Mouse (Mus musculus) ES-CJ7 (cell line): ENCODE measurements around the gene Ncor1.
"Not testable (repeated sequence)": the region's sequence is repeated elsewhere in the genome, so short reads cannot be mapped to it uniquely, and the experiment has no call there.

Experiments used
- DNase-seq: peaks from one replicate; pipeline ENCODE4 v3.0.0; 2011; ENCODE audit warnings: low read depth, low spot score

Gene Ncor1

DNA sequence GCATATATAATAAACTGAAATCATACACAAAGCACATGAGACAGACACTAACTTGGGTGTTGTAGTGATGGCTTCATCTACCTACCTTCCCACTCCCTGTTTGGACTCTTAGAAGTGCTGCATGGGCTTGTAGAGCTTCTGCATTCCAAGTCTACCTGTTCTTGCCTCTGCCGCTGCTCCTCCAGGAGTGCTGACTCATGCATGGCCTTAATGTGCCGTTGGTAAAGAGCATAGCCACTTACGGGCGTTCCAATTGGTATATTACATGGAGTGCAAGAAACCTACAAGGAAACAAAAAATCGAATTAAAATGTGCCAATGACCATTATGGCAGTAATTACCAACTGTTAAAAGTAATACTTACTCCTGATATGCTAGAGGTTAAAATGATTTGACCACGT, 91.5 kb downstream of the Ncor1 start:
- peak; percentile 52 for DNase-seq

DNA sequence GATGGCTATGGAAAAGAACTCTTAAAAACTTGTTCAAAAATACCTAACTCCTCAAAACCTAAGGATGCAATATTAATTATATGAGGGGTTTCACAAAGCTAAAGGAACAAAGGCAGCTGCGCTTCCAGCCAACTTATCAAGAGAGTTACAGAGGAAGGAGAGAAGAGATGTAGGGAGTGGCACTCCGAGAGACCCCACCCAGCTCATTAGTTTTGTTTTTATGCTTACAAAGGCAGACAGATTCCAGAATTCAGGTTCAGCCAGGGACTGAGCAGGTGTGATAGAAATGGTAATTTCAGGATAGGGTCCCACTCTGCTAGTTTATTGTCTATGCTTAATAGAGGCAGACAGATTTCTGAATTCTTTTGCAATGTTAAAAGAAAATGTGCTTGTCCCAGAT, 103.1 kb downstream of the Ncor1 start:
- peak; percentile 48 for DNase-seq

DNA sequence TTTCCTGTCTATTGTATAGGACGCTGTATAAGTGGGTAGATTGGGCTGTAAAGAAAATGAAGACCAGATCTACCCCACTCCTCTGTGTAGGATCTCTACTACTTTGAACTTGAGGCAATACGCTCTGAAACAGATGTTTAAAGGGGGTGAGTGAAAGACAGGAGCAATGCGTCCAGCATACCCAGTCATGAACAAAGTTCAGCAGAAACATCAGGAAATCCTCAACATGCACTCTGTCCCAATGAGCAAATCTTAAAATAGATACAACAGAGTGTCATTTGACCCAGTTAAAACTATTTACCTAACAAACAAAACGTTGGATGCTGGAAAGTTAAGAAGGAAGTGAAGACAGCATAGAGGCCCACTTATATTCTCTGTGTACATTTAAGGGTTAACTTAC, 106.4 kb downstream of the Ncor1 start:
- DNase-seq, result no peak

DNA sequence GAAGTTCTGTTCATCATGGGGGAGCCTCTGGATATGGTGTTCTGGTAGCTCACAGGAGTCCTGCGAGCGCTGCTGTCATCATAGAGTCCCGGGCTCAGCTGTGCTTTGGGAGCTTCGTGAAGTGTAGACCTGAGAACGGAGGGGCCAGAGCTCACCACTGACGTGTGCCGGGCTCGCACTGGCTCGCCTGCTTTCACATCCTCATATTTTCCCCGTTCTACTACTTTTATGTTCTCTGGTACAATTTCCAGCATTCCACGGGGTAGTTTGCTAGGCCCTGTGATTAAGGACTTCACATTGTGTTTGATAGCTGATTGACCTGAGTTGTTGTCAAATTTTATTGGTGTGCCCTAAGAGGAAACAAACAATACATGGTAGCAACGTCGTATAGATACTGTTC, 115.3 kb downstream of the Ncor1 start:
- DNase-seq, result no peak

DNA sequence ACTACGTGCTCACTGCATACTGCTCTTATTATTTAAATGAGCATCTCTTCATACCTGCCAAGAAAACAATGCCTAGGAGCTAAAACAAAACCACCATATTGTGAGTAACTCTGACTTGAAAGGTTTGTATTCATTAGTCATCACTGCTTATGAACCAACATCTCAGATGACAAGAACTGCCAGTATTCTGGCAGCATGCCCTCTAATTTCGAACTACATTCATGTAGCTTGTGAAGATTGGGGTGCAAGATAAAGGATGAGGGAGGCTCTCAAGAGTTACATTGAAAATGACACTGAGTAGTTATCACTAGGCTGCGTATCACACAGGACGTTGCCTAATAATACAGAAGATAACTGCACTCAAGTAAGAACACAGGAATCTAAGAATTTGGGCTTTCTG, 126.1 kb downstream of the Ncor1 start:
- no peak for DNase-seq

DNA sequence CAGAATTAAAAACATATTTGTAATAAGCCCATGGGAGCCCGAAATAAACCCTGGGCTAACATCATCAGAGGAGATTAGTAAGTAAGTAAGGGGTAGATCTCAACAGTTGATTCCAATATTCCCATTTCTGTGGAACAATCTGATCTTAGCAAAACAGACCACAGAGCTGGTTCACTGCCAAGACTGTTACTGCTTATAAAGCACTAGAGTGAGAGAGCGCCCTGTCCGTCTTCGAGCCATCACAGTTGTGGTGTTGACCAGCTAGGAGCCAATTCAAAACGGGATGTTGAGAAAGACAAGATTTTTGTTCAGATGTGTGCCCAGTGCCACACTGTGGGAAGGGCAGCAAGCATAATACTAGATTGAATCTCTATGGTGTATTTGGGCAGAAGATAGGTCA, 127.2 kb downstream of the Ncor1 start:
- DNase-seq, result no peak

DNA sequence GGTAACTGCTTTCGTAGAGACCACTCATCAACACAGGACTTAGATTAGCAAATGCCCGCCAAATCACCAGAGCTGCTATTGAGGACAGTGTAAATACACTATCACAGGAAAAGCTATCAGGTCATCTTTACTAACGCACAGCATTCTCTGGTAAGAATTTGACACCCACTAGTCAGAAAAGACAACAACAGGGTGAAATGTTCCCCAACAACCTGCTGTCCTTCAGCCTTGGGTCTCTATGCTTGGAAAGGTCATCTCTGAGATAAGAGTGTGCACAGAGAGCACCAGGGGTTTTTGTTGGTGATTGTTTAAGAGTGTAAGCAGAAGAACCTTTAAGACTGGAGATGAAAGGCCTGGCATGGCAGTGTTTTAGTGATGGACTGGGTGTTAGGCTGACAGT, 134.7 kb downstream of the Ncor1 start:
- DNase-seq, result no peak

DNA sequence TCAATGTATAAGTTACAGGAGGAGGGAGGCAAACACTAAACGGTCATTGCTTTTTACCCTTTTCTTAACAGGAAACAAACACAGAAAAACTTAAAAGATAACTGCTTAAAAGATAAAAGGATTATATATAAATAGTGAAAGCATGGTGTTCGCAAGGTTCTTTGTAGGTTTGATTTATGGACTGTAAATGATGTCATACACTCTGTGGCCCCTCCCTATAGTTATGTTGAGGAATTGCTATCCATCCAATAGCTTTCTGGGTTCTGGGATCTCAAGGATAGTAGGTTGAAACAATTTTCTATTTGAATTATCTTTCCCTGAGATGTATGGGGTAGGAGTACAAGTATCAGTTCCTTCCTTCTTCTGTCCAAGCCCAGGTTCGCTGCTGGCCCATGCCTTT, 138.2 kb downstream of the Ncor1 start:
- no peak for DNase-seq

DNA sequence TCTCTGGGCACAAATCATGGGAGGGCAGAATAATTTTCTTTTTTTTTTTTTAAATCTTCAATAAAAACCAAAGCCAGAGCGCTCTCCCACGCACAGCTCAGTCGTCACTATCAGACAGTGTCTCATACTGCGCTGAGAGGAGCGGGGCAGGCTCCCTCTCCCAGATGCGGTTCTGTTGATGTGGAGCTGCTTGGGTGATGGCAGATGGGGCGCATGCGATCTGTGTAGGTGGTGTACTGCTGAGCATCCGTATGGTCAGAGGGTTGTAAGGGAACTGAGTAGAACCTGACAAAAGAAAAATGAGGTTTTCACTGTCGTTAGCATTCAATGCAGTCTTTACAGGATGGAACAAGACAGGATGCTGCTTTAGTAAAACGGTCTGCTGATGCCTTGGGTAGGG, 140.6 kb downstream of the Ncor1 start:
- DNase-seq, result no peak

DNA sequence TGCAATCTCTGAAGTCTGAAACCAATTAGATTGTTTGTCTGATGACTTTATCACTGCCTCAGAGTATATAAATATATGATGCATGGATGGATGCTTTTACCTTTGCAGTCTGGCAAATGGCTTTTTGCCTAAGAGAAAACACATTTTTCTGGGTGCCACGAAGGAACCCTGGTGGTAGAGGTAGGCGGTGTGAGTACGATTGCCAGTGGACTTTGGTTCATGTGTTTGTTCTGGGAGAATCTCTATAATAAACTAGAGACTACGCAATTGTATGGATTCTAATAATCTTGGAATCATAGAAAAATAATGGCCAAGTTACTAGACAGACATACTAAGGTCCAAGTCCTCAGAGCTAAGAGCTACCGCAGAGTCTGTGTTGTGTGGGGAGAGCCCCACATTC, 143.4 kb downstream of the Ncor1 start:
- DNase-seq, result no peak

DNA sequence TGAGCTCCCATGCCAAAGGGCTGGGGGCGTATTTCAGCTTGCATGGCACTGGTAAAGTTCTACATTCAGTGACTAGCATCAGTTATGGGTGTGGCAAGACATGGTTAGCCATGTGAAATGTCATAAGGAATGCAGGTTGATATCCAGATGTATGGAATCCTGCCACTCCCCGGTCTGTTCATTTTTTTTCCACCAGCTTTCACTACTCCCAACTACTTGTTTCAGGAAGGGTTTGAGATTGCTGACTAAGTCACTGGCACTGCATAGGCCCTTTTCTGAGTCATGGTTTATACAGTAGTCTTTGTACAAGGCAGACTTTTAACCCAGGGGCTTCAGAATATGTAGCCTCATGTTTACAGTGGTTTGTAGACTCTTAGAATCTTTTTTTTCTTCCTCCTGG, 149.0 kb downstream of the Ncor1 start:
- no peak for DNase-seq

DNA sequence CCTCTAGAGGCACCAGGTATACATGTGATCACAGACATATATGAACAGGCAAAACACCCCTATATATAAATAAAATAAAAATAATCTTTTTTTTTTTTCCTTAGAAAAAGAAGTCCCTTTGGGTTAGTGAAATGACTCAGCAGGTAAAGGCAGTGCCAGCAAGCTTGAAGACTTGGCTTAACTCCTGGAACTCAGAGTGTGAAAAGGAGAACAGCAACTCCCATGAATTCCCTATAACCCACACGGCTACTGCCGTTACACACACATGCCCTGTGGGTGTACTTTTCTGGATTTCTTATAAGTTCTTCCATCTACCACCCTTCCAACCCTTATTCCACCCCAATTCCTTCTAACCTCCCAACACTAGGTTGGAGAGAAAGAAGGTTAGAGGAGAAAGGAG, 152.5 kb downstream of the Ncor1 start:
- no peak for DNase-seq

DNA sequence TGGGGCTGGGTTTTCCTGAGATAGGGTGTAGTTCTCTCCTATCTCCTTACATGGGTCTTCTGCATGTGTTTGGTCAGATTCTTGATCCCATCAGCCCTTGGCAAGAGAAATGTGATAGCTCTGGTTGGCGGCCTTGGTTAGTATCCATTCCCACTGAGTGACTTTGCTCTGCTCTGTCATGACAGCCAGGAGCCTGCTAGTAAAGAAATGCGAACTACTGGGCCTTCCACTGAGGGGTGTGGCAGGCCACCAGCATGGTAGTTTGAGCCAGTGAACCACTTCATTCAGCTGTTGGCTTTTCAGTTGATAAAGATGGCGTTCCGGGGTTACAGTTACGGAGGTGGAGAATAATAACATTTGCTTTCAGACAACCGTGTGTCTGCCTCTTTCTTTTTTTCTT, 159.5 kb downstream of the Ncor1 start:
- DNase-seq, result no peak

DNA sequence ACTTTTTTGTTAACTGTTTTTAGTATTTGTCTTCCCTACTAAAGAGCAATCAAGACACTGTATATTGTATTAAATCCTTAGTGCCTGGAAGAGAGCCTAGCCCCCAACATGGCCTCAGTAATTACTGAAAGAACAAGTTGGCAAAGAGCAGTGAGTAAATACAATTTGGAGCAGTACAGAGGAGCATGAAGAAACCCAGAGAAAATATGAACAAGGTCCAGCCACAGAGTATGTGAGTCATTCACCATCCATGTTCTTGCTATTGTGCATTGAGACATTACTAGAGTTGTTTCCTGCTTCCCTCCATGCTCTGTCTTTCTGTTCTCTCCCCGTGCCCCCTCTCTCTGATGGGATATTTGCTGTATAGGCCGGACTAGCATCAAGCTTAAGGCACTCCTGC, 164.2 kb downstream of the Ncor1 start:
- no peak for DNase-seq

DNA sequence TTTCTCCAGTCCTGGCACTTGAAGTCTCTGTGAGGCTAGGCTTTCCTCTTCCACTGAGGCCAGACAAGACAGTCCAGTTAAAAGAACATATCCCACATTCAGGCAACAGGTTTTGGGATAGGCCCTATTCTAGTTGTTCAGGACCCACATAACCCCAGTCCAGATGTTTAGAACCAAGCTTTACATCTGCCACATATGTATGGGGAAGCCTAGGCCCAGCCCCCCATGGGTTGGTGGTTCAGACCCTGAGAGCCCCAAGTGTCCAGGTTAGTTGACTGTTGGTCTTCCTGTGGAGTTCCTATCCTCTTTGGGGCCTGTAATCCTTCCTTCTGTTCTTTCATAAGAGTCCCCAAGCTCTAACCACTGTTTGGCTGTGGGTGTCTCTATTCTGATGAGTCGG, 170.6 kb downstream of the Ncor1 start:
- DNase-seq, result no peak

DNA sequence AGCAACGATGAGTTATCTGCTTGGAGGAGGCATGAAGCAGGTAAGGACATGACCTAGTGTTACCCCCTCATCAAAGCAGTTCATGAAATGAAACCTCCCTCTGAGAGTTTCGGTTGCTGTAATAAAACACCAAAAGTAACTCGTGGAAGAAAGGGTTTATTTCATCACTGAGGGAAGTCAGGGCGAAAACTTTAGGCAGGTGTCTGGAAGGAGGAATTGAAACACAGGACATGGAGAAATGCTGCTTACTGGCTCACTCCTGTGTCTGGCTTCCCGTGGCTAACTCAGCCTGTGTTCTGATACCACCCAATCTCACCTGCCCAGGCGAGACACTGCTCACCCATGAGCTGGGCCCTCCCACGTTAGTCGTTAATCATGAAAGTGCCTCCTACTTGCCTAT, 173.3 kb downstream of the Ncor1 start:
- no peak for DNase-seq

DNA sequence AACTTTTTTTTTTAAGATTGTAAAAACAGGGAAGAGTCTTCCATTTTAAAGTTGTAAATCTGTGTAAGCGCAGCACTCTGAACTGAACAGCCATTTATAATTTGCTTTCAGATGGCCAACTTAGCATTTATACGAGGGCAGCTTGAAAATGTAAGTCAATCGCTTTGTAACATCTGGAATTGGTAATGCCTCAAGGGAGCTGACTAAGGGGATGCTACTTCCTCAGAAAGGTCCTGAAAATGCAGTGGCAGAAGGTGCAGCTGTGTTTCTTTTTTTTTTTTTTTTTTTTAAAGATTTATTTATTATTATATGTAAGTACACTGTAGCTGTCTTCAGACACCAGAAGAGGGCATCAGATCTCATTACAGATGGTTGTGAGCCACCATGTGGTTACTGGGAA, 174.3 kb downstream of the Ncor1 start:
- DNase-seq, result not testable (repeated sequence)

DNA sequence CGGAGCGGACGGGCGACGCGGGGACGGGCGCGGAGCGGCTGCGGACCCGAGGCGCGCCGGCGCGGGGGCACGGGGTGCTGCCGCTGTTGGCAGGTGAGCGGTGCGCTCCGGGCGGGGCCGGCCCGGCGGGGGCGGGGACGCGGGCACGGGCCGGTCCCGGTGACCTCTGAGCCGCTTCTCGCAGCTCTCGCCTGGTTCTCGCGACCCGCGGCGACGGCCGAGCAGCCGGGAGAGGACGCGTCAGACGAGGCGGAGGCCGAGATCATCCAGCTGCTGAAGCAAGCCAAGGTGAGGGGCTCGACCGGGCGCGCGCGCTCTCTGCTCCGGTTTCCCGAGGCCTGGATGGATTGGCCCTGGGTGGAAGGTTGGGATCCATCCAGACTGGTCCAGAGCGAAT, 176.7 kb downstream of the Ncor1 start:
- DNase-seq, result peak; percentile 68

DNA sequence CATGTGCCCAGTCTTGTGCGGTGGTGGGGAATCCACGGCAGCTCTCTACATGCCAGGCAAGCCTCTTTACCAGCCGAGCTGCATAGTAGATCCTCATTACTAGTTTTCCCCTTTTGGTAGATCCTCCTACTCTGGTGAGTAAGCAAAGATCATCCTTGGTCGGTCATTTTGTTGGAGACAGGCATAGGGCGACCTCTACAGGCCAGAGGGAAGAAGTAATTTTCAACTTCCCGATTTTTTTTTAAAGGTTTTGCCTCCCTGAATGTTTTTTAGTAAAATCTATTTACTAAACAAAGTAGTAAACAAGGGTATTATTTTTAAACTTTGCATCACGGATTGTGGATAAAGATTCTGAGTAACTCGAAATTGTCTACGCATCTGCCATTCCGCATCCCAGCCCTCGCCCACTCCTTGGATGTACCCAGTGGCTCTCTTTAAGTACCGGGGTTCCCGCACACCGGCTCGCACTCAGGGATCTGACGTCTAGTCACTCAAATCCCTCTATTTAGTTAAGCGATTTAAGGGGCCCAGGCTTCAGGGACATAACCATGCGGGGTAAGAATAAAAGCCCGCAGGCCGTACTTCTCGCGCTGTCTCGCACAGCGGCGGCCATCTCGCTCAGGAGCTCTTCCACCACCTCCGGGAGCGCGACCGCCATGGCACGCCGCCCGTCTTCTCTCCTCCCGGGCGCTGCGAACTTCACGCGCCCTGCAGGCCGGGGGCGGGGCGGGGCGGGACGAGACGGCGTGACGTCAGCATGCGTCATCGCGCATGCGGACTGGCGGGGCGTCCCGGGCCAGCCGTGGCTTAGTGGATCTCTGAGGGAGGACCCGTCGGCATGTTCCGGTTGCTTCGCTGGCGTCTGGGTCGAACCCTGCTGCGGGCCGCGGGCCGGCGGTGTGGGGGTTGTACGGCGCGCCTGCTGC, 177.4 kb downstream of the Ncor1 start, which contains the start of the genes Zswim7 and Ttc19:
TSS of gene Zswim7 (minus strand) at position 701 of the 926 bp plus-strand sequence.
TSS of gene Ttc19 (plus strand) at position 799 of the 926 bp plus-strand sequence.
- DNase-seq, result peak; percentile 93

DNA sequence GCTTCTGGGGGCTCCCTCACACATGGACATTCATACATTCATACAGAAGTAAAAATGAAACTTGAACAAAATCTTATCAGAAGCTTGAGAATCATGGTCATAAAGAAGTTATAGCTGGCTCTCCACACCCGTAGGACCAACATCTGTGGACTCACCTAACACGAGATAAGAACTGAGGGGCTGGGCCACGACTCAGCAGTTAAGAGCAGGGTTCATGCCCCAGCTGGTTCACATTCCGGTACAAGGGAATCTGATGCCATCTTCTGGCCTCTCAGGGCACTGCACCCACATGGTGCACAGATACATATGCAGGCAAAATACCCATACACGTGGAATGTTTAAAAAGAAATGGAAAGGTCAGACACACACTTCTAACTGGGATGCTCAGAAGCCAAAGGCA, 180.3 kb downstream of the Ncor1 start:
- peak; percentile 86 for DNase-seq

DNA sequence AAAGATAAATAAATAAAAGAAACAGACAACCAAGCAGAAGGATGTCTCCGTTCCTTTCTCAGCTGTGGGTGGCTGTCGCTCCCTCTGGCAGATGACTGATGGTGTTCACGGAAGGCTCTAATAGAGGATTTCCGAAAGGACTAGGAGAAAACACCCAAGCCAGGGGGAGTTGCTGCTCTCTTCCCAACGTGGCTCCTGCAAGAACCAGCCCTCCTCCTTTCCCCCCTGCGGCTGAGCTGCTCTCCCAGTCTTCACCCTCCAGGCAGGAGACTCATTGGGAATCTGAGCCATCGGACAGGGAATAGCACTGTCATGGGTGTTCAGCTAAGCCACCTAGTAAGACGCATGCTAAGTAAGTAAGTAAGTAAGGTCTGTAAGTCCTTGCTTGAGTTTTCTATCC, 181.3 kb downstream of the Ncor1 start:
- no peak for DNase-seq

DNA sequence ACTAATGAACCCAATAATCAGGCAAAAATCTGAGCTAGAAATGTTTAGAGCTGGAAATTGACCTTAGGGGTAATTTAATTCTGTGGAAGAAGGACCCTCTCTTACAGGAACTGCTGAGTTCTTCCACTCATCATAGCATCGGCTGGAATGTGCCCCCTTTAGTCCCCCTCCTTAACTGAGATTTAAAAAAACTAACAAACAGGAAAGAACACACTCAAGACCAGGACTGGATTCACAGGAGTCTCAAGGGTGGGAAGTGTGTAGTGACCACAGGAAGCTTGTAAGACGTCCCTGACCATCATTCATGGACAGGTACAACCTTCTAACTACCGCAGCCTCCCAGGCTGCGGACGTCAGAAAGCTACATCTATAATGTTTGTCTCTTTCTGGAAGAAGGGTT, 187.5 kb downstream of the Ncor1 start:
- no peak for DNase-seq

DNA sequence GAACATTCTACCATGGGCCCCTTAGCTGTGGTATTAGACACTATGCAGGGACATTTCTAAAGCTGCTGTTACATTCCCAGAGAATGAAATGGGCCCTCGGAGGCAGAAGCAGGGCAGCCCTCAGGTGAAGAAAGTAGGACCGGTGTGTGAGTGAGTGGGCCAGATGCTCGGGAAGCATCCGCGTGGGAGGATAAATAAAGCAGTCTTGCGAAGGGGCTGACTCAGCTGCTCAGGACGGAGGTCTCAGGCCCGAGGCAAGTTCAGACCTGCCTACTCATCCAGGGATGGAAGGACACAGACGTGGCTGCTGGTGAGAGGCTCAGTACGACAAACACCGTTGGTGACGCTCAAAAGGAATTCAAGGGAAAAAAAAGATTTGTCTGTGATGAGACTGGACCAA, 189.2 kb downstream of the Ncor1 start:
- DNase-seq, result no peak

DNA sequence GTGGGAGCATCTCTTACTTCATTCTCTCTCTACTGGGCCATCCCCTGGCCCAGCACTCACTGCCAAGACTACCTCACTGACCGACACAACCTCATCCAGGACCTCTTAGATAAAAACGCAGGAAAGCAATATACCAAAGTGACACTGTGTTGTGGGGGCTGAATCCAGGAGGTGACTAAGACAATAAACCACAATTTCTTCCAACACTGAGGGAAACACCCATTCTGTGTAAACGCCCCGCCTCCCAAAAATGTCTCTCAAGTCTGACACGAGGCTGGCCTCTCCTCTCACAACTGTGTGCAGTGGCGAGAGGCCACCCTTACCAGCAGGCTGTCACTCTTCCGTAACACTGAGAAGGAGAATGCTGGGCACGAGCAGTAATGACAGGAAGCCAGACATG, 190.0 kb downstream of the Ncor1 start:
- DNase-seq, result no peak
